Mouse (Mus musculus) CH12.LX (cell line): ENCODE results near the gene Gm13288.
"Not testable (repeated sequence)": the region's sequence is repeated elsewhere in the genome, so short reads cannot be mapped to it uniquely, and the experiment has no call there.

Experiments
- CHD1 ChIP-seq: IDR thresholded peaks from 2 replicates; pipeline ENCODE4 v1.6.1; 2012; ENCODE audit warnings: low read depth, low read length, improper control_type of control experiment, inconsistent platforms
- CTCF ChIP-seq, 2 experiments: IDR thresholded peaks in 1 of 2; conservative IDR thresholded peaks in 1 of 2; 2 replicates each; pipeline ENCODE4 v1.5.1; 2011 to 2012; ENCODE audit warnings: low read depth in 2 of 2, low read length in 2 of 2, improper control_type of control experiment in 1 of 2, inconsistent platforms in 1 of 2, mild to moderate bottlenecking in 1 of 2, moderate library complexity in 1 of 2
- E2F4 ChIP-seq: IDR thresholded peaks from 2 replicates; pipeline ENCODE4 v1.6.1; 2011; ENCODE audit warnings: low read depth, low read length, improper control_type of control experiment; ENCODE audit not compliant: insufficient replicate concordance
- ELF1 ChIP-seq: IDR thresholded peaks from 2 replicates; pipeline ENCODE4 v1.6.1; 2014; ENCODE audit warnings: low read depth, mild to moderate bottlenecking, inconsistent platforms, low read length, improper control_type of control experiment
- EP300 ChIP-seq: IDR thresholded peaks from 2 replicates; pipeline ENCODE4 v1.6.1; 2011; ENCODE audit warnings: low read length, improper control_type of control experiment
- ETS1 ChIP-seq: conservative IDR thresholded peaks from 2 replicates; pipeline ENCODE4 v1.6.1; 2012; ENCODE audit warnings: low read depth, mild to moderate bottlenecking, inconsistent platforms, low read length, improper control_type of control experiment, moderate library complexity
- ZC3H11A ChIP-seq: IDR thresholded peaks from 2 replicates; pipeline ENCODE4 v1.6.1; 2012; ENCODE audit warnings: low read depth, mild to moderate bottlenecking, inconsistent platforms, low read length, improper control_type of control experiment

DNA sequence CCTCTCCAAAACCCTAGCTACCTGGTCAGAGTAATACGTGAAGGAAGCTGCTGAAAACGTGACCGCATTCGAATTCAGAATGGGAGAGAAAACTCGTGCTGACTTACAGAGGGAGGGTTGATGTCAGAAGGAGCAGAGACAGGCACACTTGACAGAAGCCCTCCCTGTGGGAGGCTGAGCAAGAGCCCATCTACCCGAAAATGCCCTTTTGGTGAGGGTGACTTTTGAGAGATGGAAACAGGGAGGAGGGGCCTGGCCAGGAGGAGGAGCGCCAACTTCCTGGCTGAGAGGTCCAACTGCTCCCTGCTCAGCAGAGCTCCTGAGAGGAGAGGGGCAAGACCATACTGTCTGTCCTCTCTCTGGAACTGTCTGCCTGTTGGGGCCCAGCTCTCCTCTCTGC is 6.0 kb upstream of the Gm13288 start, which contains the start of gene Gm13285:
- TF ChIP-seq CTCF (conservative IDR thresholded peaks at IDR 0.05 in 1 of 2, IDR thresholded peaks at IDR 0.05 in 1 of 2; ENCODE audit: low read depth in 2 of 2, low read length in 2 of 2); ZC3H11A; ELF1; CHD1; EP300; E2F4; ETS1: not testable (repeated sequence)
